Mouse (Mus musculus) bone marrow, adult 2 months (tissue): ENCODE results near the gene Cdc34.

ENCODE experiments used
- CTCF ChIP-seq: fragments of 200-500 bp; IDR thresholded peaks from 2 replicates; pipeline ENCODE4 v1.5.1; 2011; ENCODE audit warnings: low read length, control low read depth; ENCODE audit not compliant: control insufficient read depth, insufficient read depth
- POLR2A ChIP-seq: fragments of 200-500 bp; IDR thresholded peaks from 2 replicates; pipeline ENCODE4 v1.6.1; 2011; ENCODE audit warnings: low read depth, mild to moderate bottlenecking, control low read depth, low read length, borderline replicate concordance; ENCODE audit not compliant: control insufficient read depth

GRCm38 (mm10) chr10:79729357-79729965, 47.5 kb downstream of the Cdc34 start:
- TF ChIP-seq POLR2A = no peak
- no peak for TF ChIP-seq CTCF
